Mouse (Mus musculus): ENCODE data around the gene Vwa3b. TPM values are rescaled to one million over a fixed set of nuclear protein-coding genes. Genes with fewer than 3 reads are reported as not detected.

Gene Vwa3b
- polyA plus RNA-seq (2012; rRNA removed), result 0.22 and 0.56 TPM in 2 replicates

- Histone ChIP-seq H3K27me3 (ENCODE audit: control insufficient read depth, insufficient read depth, low read length) (no peaks in the 10 kb centered on the region), H3K4me1 (ENCODE audit: control insufficient read depth, insufficient read depth, low read length) (no peaks in the 10 kb centered on the region), H3K4me3 (replicated peaks; ENCODE audit: insufficient read depth, low read depth, low read length) (no peak within 1 kb of the TSS), H3K27ac (ENCODE audit: insufficient read depth, low read length) (no peak within 1 kb of the TSS)
- 85% methylated on average over 5 of the region's 5 CpGs for WGBS
- TF ChIP-seq POLR2A (IDR thresholded peaks at IDR 0.05; ENCODE audit: borderline replicate concordance, insufficient read depth, low read length), result no peak
- no peak for TF ChIP-seq CTCF (IDR thresholded peaks at IDR 0.05; ENCODE audit: borderline replicate concordance, insufficient read depth, low read depth, low read length)
- no peak for DNase-seq
These were observed at the start of gene Vwa3b for GRCm38 (mm10) chr1:37025962-37026686. Gene Vwa3b, plus strand, starts transcription at chr1:37026596.

GRCm38 (mm10) chr1:36976770-36977169 lies 49.6 kb upstream of the Vwa3b start:
- Histone ChIP-seq H3K27me3 (ENCODE audit: control insufficient read depth, insufficient read depth, low read length) (no peaks in the 10 kb centered on the region), H3K4me3 (replicated peaks; ENCODE audit: insufficient read depth, low read depth, low read length) (no peak overlapping the region), H3K4me1 (ENCODE audit: control insufficient read depth, insufficient read depth, low read length) (no peaks in the 10 kb centered on the region), H3K27ac (ENCODE audit: insufficient read depth, low read length) (no peak overlapping the region)
- no peak for DNase-seq
- no peak for TF ChIP-seq POLR2A (IDR thresholded peaks at IDR 0.05; ENCODE audit: borderline replicate concordance, insufficient read depth, low read length)
- TF ChIP-seq CTCF (IDR thresholded peaks at IDR 0.05; ENCODE audit: borderline replicate concordance, insufficient read depth, low read depth, low read length), result no peak
- 77% methylated on average over 4 of the region's 4 CpGs for WGBS

GRCm38 (mm10) chr1:36982191-36982961 lies 44.0 kb upstream of the Vwa3b start:
- no peak overlapping the region for H3K27ac ChIP-seq (ENCODE audit: insufficient read depth, low read length)
- no peaks in the 10 kb centered on the region for H3K4me1 ChIP-seq (ENCODE audit: control insufficient read depth, insufficient read depth, low read length)
- no peak overlapping the region for H3K4me3 ChIP-seq (replicated peaks; ENCODE audit: insufficient read depth, low read depth, low read length)
- DNase-seq, result no peak
- TF ChIP-seq CTCF (IDR thresholded peaks at IDR 0.05; ENCODE audit: borderline replicate concordance, insufficient read depth, low read depth, low read length) (no peak), POLR2A (IDR thresholded peaks at IDR 0.05; ENCODE audit: borderline replicate concordance, insufficient read depth, low read length) (no peak)
- 84% methylated on average over 9 of the region's 9 CpGs for WGBS
- no peaks in the 10 kb centered on the region for H3K27me3 ChIP-seq (ENCODE audit: control insufficient read depth, insufficient read depth, low read length)

- 58% methylated on average over 4 of the region's 4 CpGs for WGBS
- no peak for DNase-seq
- H3K27ac ChIP-seq (ENCODE audit: insufficient read depth, low read length), result no peak overlapping the region
- TF ChIP-seq POLR2A (IDR thresholded peaks at IDR 0.05; ENCODE audit: borderline replicate concordance, insufficient read depth, low read length) (no peak), CTCF (IDR thresholded peaks at IDR 0.05; ENCODE audit: borderline replicate concordance, insufficient read depth, low read depth, low read length) (no peak)
- no peak overlapping the region for H3K4me3 ChIP-seq (replicated peaks; ENCODE audit: insufficient read depth, low read depth, low read length)
- H3K4me1 ChIP-seq (ENCODE audit: control insufficient read depth, insufficient read depth, low read length), result no peaks in the 10 kb centered on the region
- no peaks in the 10 kb centered on the region for H3K27me3 ChIP-seq (ENCODE audit: control insufficient read depth, insufficient read depth, low read length)
These were observed 42.6 kb upstream of the Vwa3b start for GRCm38 (mm10) chr1:36983754-36984153.

GRCm38 (mm10) chr1:36984406-36984805 lies 42.0 kb upstream of the Vwa3b start:
- no peaks in the 10 kb centered on the region for H3K4me1 ChIP-seq (ENCODE audit: control insufficient read depth, insufficient read depth, low read length)
- no peak for DNase-seq
- TF ChIP-seq CTCF (IDR thresholded peaks at IDR 0.05; ENCODE audit: borderline replicate concordance, insufficient read depth, low read depth, low read length), result no peak
- TF ChIP-seq POLR2A (IDR thresholded peaks at IDR 0.05; ENCODE audit: borderline replicate concordance, insufficient read depth, low read length), result no peak
- no peak overlapping the region for H3K27ac ChIP-seq (ENCODE audit: insufficient read depth, low read length)
- 26% methylated on average over 6 of the region's 6 CpGs for WGBS
- no peaks in the 10 kb centered on the region for H3K27me3 ChIP-seq (ENCODE audit: control insufficient read depth, insufficient read depth, low read length)
- no peak overlapping the region for H3K4me3 ChIP-seq (replicated peaks; ENCODE audit: insufficient read depth, low read depth, low read length)

- no peak for DNase-seq
- Histone ChIP-seq H3K27me3 (ENCODE audit: control insufficient read depth, insufficient read depth, low read length) (no peaks in the 10 kb centered on the region), H3K27ac (ENCODE audit: insufficient read depth, low read length) (no peak overlapping the region), H3K4me3 (replicated peaks; ENCODE audit: insufficient read depth, low read depth, low read length) (no peak overlapping the region), H3K4me1 (ENCODE audit: control insufficient read depth, insufficient read depth, low read length) (no peaks in the 10 kb centered on the region)
- TF ChIP-seq POLR2A (IDR thresholded peaks at IDR 0.05; ENCODE audit: borderline replicate concordance, insufficient read depth, low read length) (no peak), CTCF (IDR thresholded peaks at IDR 0.05; ENCODE audit: borderline replicate concordance, insufficient read depth, low read depth, low read length) (no peak)
- WGBS, result 46% methylated on average over 6 of the region's 6 CpGs
These were observed 40.5 kb upstream of the Vwa3b start for GRCm38 (mm10) chr1:36985896-36986295.

- TF ChIP-seq CTCF (IDR thresholded peaks at IDR 0.05; ENCODE audit: borderline replicate concordance, insufficient read depth, low read depth, low read length) (no peak), POLR2A (IDR thresholded peaks at IDR 0.05; ENCODE audit: borderline replicate concordance, insufficient read depth, low read length) (no peak)
- WGBS, result 52% methylated on average over 14 of the region's 14 CpGs
- no peak overlapping the region for H3K27ac ChIP-seq (ENCODE audit: insufficient read depth, low read length)
- no peaks in the 10 kb centered on the region for H3K27me3 ChIP-seq (ENCODE audit: control insufficient read depth, insufficient read depth, low read length)
- no peaks in the 10 kb centered on the region for H3K4me1 ChIP-seq (ENCODE audit: control insufficient read depth, insufficient read depth, low read length)
- DNase-seq, result no peak
- H3K4me3 ChIP-seq (replicated peaks; ENCODE audit: insufficient read depth, low read depth, low read length), result no peak overlapping the region
These were observed 39.8 kb upstream of the Vwa3b start for GRCm38 (mm10) chr1:36986396-36987160.
